Mouse (Mus musculus): Measurements from ENCODE around the gene Ilk. TPM values are rescaled to one million over a fixed set of nuclear protein-coding genes. Genes with fewer than 3 reads are reported as not detected.

Ilk gene
- polyA plus RNA-seq, 1 experiment: 90.9 TPM

GRCm38 (mm10) chr7:105751491-105752433 is 15.4 kb downstream of the Ilk start, which contains the start of gene Tpp1:
TSS of gene Tpp1 (minus strand) at chr7:105752235.
- Histone ChIP-seq H3K36me3 (ENCODE audit: control insufficient read depth, insufficient read depth, low read length, poor library complexity, severe bottlenecking) (peaks cover 2% of the 10 kb centered on the region; the same call in 1 of the 2 replicates), H3K4me1 (ENCODE audit: control insufficient read depth, insufficient read depth, low read length) (no peaks in the 10 kb centered on the region), H3K9me3 (replicated peaks; ENCODE audit: control insufficient read depth, insufficient read depth, low read length, poor library complexity, severe bottlenecking) (no peaks in the 10 kb centered on the region), H3K9ac (ENCODE audit: low read depth, poor library complexity, severe bottlenecking) (peak within 1 kb of the TSS; percentile 55), H3K27me3 (ENCODE audit: control insufficient read depth, insufficient read depth, low read length, poor library complexity, severe bottlenecking) (no peaks in the 10 kb centered on the region), H3K4me3 (ENCODE audit: low read depth, low read length) (peak within 1 kb of the TSS; percentile 91), H3K27ac (ENCODE audit: insufficient read depth, low read length) (no peak within 1 kb of the TSS)
- TF ChIP-seq CTCF (IDR thresholded peaks at IDR 0.05; ENCODE audit: low read depth, low read length) (no peak), POLR2A (IDR thresholded peaks at IDR 0.05; ENCODE audit: insufficient read depth, low read length) (peak; percentile 25), EP300 (IDR thresholded peaks at IDR 0.05; ENCODE audit: insufficient read depth, low read depth, low read length) (no peak)

DNA sequence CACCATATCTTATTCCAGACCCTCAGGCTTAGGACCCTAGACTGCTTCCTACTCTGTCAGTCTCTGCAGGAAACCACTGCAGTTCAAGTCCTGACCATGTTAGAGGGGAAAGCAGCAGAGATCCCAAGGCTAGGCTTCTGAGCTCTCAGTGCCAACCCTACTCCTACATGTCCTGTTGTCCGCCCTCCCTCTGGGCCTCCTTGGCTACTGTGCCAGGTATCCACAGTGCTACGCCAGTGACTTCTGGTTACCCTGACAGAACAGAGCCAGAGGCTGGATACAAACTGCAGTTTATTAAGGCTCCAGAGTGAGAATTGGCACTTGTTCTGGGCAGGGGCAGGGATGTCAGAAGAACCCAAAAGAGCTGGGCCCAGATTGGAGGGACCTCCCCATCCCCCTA is 16.3 kb downstream of the Ilk start:
- H3K9me3 ChIP-seq (replicated peaks; ENCODE audit: control insufficient read depth, insufficient read depth, low read length, poor library complexity, severe bottlenecking): no peaks in the 10 kb centered on the region
- no peak overlapping the region for H3K9ac ChIP-seq (ENCODE audit: low read depth, poor library complexity, severe bottlenecking)
- H3K27me3 ChIP-seq (ENCODE audit: control insufficient read depth, insufficient read depth, low read length, poor library complexity, severe bottlenecking): no peaks in the 10 kb centered on the region
- TF ChIP-seq POLR2A (IDR thresholded peaks at IDR 0.05; ENCODE audit: insufficient read depth, low read length): no peak
- TF ChIP-seq CTCF (IDR thresholded peaks at IDR 0.05; ENCODE audit: low read depth, low read length): no peak
- TF ChIP-seq EP300 (IDR thresholded peaks at IDR 0.05; ENCODE audit: insufficient read depth, low read depth, low read length): no peak
- no peak overlapping the region for H3K4me3 ChIP-seq (ENCODE audit: low read depth, low read length)
- H3K4me1 ChIP-seq (ENCODE audit: control insufficient read depth, insufficient read depth, low read length): no peaks in the 10 kb centered on the region
- H3K36me3 ChIP-seq (ENCODE audit: control insufficient read depth, insufficient read depth, low read length, poor library complexity, severe bottlenecking): peaks cover 2% of the 10 kb centered on the region; the same call in 1 of the 2 replicates
- H3K27ac ChIP-seq (ENCODE audit: insufficient read depth, low read length): no peak overlapping the region

- Histone ChIP-seq H3K27me3 (ENCODE audit: control insufficient read depth, insufficient read depth, low read length, poor library complexity, severe bottlenecking) (no peaks in the 10 kb centered on the region), H3K27ac (ENCODE audit: insufficient read depth, low read length) (no peak overlapping the region), H3K4me3 (ENCODE audit: low read depth, low read length) (no peak overlapping the region), H3K4me1 (ENCODE audit: control insufficient read depth, insufficient read depth, low read length) (no peaks in the 10 kb centered on the region), H3K9me3 (replicated peaks; ENCODE audit: control insufficient read depth, insufficient read depth, low read length, poor library complexity, severe bottlenecking) (no peaks in the 10 kb centered on the region), H3K36me3 (ENCODE audit: control insufficient read depth, insufficient read depth, low read length, poor library complexity, severe bottlenecking) (peaks cover 2% of the 10 kb centered on the region; the same call in 1 of the 2 replicates), H3K9ac (ENCODE audit: low read depth, poor library complexity, severe bottlenecking) (no peak overlapping the region)
- TF ChIP-seq POLR2A (IDR thresholded peaks at IDR 0.05; ENCODE audit: insufficient read depth, low read length) (no peak), CTCF (IDR thresholded peaks at IDR 0.05; ENCODE audit: low read depth, low read length) (no peak), EP300 (IDR thresholded peaks at IDR 0.05; ENCODE audit: insufficient read depth, low read depth, low read length) (no peak)
Measured at GRCm38 (mm10) chr7:105753281-105753680, 16.9 kb downstream of the Ilk start.

DNA sequence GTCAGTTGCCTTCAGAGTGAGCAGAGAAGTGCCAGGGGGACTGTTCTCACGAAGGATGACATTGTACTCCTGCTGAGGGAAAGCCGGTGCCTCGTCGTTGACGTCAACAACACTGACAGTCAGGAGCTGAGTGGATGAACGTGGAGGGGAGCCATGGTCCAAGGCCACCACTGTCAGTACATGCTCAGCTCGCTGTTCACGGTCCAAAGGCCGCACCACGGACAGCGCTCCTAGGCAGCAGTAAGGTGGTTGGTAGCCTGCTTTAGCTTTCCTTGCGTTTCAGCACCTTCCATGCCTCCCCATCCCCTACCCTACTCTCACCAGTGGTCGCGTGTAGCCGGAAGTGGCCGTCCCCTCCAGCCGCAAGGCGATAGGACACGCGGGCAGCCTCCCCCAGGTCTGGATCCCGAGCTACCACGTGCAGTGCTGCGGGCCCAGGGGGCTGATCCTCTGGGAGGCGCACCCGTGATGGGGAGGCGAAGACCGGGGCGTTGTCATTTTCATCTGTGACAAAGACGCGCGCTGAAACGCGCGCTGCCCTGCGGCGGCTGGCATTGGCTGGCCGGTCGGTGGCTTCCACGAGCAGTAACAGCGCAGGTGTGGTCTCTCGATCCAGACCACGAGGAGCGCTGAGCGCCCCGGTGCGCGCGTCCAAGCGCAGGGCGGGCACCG is 25.6 kb downstream of the Ilk start:
- Histone ChIP-seq H3K27me3 (ENCODE audit: control insufficient read depth, insufficient read depth, low read length, poor library complexity, severe bottlenecking) (no peaks in the 10 kb centered on the region; the same call in 1 of the 2 replicates), H3K4me1 (ENCODE audit: control insufficient read depth, insufficient read depth, low read length) (no peaks in the 10 kb centered on the region), H3K9me3 (replicated peaks; ENCODE audit: control insufficient read depth, insufficient read depth, low read length, poor library complexity, severe bottlenecking) (no peaks in the 10 kb centered on the region), H3K27ac (ENCODE audit: insufficient read depth, low read length) (no peak overlapping the region), H3K36me3 (ENCODE audit: control insufficient read depth, insufficient read depth, low read length, poor library complexity, severe bottlenecking) (no peaks in the 10 kb centered on the region), H3K9ac (ENCODE audit: low read depth, poor library complexity, severe bottlenecking) (no peak overlapping the region), H3K4me3 (ENCODE audit: low read depth, low read length) (peak overlapping the region; percentile 26)
- TF ChIP-seq CTCF (IDR thresholded peaks at IDR 0.05; ENCODE audit: low read depth, low read length): no peak
- TF ChIP-seq EP300 (IDR thresholded peaks at IDR 0.05; ENCODE audit: insufficient read depth, low read depth, low read length): no peak
- TF ChIP-seq POLR2A (IDR thresholded peaks at IDR 0.05; ENCODE audit: insufficient read depth, low read length): no peak

GRCm38 (mm10) chr7:105762517-105763270 is 26.3 kb downstream of the Ilk start:
- H3K36me3 ChIP-seq (ENCODE audit: control insufficient read depth, insufficient read depth, low read length, poor library complexity, severe bottlenecking): no peaks in the 10 kb centered on the region
- H3K9ac ChIP-seq (ENCODE audit: low read depth, poor library complexity, severe bottlenecking): no peak overlapping the region

More at GRCm38 (mm10) chr7:105762517-105763270, 26.3 kb downstream of the Ilk start:
- no peaks in the 10 kb centered on the region; the same call in 1 of the 2 replicates for H3K27me3 ChIP-seq (ENCODE audit: control insufficient read depth, insufficient read depth, low read length, poor library complexity, severe bottlenecking)
- H3K9me3 ChIP-seq (replicated peaks; ENCODE audit: control insufficient read depth, insufficient read depth, low read length, poor library complexity, severe bottlenecking): no peaks in the 10 kb centered on the region
- peak overlapping the region; percentile 39 for H3K4me3 ChIP-seq (ENCODE audit: low read depth, low read length)
- H3K4me1 ChIP-seq (ENCODE audit: control insufficient read depth, insufficient read depth, low read length): no peaks in the 10 kb centered on the region
- TF ChIP-seq EP300 (IDR thresholded peaks at IDR 0.05; ENCODE audit: insufficient read depth, low read depth, low read length) (no peak), CTCF (IDR thresholded peaks at IDR 0.05; ENCODE audit: low read depth, low read length) (no peak), POLR2A (IDR thresholded peaks at IDR 0.05; ENCODE audit: insufficient read depth, low read length) (no peak)
- H3K27ac ChIP-seq (ENCODE audit: insufficient read depth, low read length): no peak overlapping the region
